Mouse (Mus musculus): ENCODE results near the gene Thsd4. TPM values are rescaled to one million over a fixed set of nuclear protein-coding genes. Genes with fewer than 3 reads are reported as not detected.

Thsd4 gene
- polyA plus RNA-seq, 1 experiment, result 1.9 TPM

- TF ChIP-seq POLR2A (IDR thresholded peaks at IDR 0.05; ENCODE audit: insufficient read depth, low read length) (no peak), CTCF (IDR thresholded peaks at IDR 0.05; ENCODE audit: low read depth, low read length) (no peak), EP300 (IDR thresholded peaks at IDR 0.05; ENCODE audit: insufficient read depth, low read depth, low read length) (no peak)
- Histone ChIP-seq H3K27ac (ENCODE audit: insufficient read depth, low read length) (no peak overlapping the region), H3K4me1 (ENCODE audit: control insufficient read depth, insufficient read depth, low read length) (no peaks in the 10 kb centered on the region), H3K27me3 (ENCODE audit: control insufficient read depth, insufficient read depth, low read length, poor library complexity, severe bottlenecking) (no peaks in the 10 kb centered on the region), H3K9ac (ENCODE audit: low read depth, poor library complexity, severe bottlenecking) (no peak overlapping the region), H3K4me3 (ENCODE audit: low read depth, low read length) (no peak overlapping the region), H3K9me3 (replicated peaks; ENCODE audit: control insufficient read depth, insufficient read depth, low read length, poor library complexity, severe bottlenecking) (no peaks in the 10 kb centered on the region), H3K36me3 (ENCODE audit: control insufficient read depth, insufficient read depth, low read length, poor library complexity, severe bottlenecking) (no peaks in the 10 kb centered on the region)
Measured at GRCm38 (mm10) chr9:60430017-60430416, 91.8 kb downstream of the Thsd4 start.

DNA sequence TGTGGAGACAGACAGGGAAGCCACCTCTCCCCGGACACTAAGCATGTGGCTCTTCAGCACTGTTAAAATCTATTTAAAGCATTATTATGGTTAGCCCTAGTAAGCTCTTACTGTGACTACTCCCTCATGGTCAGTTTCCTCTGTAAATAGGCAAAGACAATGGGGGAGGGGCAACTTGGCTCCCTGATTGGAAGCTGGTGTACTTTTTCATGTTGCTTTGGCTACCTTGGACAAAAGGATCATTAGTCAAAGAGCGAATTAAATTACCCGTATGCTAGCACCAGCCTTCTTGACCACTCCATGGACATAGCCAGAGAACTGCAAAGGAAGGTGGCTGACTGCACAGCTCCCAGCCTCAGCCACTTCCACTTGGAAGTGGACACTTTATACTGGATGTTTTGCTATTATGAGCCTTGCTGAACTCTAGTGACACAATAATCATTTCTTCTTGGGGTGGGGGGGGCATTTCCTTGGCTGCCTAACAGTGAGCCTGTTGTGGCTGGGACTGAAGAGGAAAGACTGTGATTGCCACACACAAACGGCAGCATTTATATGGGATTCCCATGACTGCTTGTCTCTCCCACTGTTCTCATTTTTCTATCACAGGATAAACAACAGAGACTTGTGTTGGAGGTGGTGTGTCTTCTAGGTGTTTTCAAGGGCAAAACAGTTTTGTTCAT, 107.6 kb downstream of the Thsd4 start:
- Histone ChIP-seq H3K9me3 (replicated peaks; ENCODE audit: control insufficient read depth, insufficient read depth, low read length, poor library complexity, severe bottlenecking) (no peaks in the 10 kb centered on the region), H3K4me1 (ENCODE audit: control insufficient read depth, insufficient read depth, low read length) (no peaks in the 10 kb centered on the region), H3K27me3 (ENCODE audit: control insufficient read depth, insufficient read depth, low read length, poor library complexity, severe bottlenecking) (no peaks in the 10 kb centered on the region), H3K9ac (ENCODE audit: low read depth, poor library complexity, severe bottlenecking) (no peak overlapping the region), H3K4me3 (ENCODE audit: low read depth, low read length) (no peak overlapping the region), H3K27ac (ENCODE audit: insufficient read depth, low read length) (no peak overlapping the region), H3K36me3 (ENCODE audit: control insufficient read depth, insufficient read depth, low read length, poor library complexity, severe bottlenecking) (no peaks in the 10 kb centered on the region)
- TF ChIP-seq POLR2A (IDR thresholded peaks at IDR 0.05; ENCODE audit: insufficient read depth, low read length), result no peak
- no peak for TF ChIP-seq CTCF (IDR thresholded peaks at IDR 0.05; ENCODE audit: low read depth, low read length)
- no peak for TF ChIP-seq EP300 (IDR thresholded peaks at IDR 0.05; ENCODE audit: insufficient read depth, low read depth, low read length)

- no peak for TF ChIP-seq EP300 (IDR thresholded peaks at IDR 0.05; ENCODE audit: insufficient read depth, low read depth, low read length)
- TF ChIP-seq CTCF (IDR thresholded peaks at IDR 0.05; ENCODE audit: low read depth, low read length), result no peak
- TF ChIP-seq POLR2A (IDR thresholded peaks at IDR 0.05; ENCODE audit: insufficient read depth, low read length), result no peak
- no peaks in the 10 kb centered on the region for H3K4me1 ChIP-seq (ENCODE audit: control insufficient read depth, insufficient read depth, low read length)
- H3K27ac ChIP-seq (ENCODE audit: insufficient read depth, low read length), result no peak overlapping the region
- no peak overlapping the region for H3K9ac ChIP-seq (ENCODE audit: low read depth, poor library complexity, severe bottlenecking)
- no peaks in the 10 kb centered on the region for H3K27me3 ChIP-seq (ENCODE audit: control insufficient read depth, insufficient read depth, low read length, poor library complexity, severe bottlenecking)
- H3K36me3 ChIP-seq (ENCODE audit: control insufficient read depth, insufficient read depth, low read length, poor library complexity, severe bottlenecking), result no peaks in the 10 kb centered on the region
- no peak overlapping the region for H3K4me3 ChIP-seq (ENCODE audit: low read depth, low read length)
- no peaks in the 10 kb centered on the region for H3K9me3 ChIP-seq (replicated peaks; ENCODE audit: control insufficient read depth, insufficient read depth, low read length, poor library complexity, severe bottlenecking)
Measured at GRCm38 (mm10) chr9:60410872-60411635, 110.8 kb downstream of the Thsd4 start.

- Histone ChIP-seq H3K4me3 (ENCODE audit: low read depth, low read length) (no peak overlapping the region), H3K27ac (ENCODE audit: insufficient read depth, low read length) (no peak overlapping the region), H3K9ac (ENCODE audit: low read depth, poor library complexity, severe bottlenecking) (no peak overlapping the region), H3K4me1 (ENCODE audit: control insufficient read depth, insufficient read depth, low read length) (no peaks in the 10 kb centered on the region), H3K27me3 (ENCODE audit: control insufficient read depth, insufficient read depth, low read length, poor library complexity, severe bottlenecking) (no peaks in the 10 kb centered on the region), H3K9me3 (replicated peaks; ENCODE audit: control insufficient read depth, insufficient read depth, low read length, poor library complexity, severe bottlenecking) (no peaks in the 10 kb centered on the region), H3K36me3 (ENCODE audit: control insufficient read depth, insufficient read depth, low read length, poor library complexity, severe bottlenecking) (no peaks in the 10 kb centered on the region)
- TF ChIP-seq CTCF (IDR thresholded peaks at IDR 0.05; ENCODE audit: low read depth, low read length) (no peak), POLR2A (IDR thresholded peaks at IDR 0.05; ENCODE audit: insufficient read depth, low read length) (no peak), EP300 (IDR thresholded peaks at IDR 0.05; ENCODE audit: insufficient read depth, low read depth, low read length) (no peak)
Measured at GRCm38 (mm10) chr9:60407374-60407773, 114.5 kb downstream of the Thsd4 start.

DNA sequence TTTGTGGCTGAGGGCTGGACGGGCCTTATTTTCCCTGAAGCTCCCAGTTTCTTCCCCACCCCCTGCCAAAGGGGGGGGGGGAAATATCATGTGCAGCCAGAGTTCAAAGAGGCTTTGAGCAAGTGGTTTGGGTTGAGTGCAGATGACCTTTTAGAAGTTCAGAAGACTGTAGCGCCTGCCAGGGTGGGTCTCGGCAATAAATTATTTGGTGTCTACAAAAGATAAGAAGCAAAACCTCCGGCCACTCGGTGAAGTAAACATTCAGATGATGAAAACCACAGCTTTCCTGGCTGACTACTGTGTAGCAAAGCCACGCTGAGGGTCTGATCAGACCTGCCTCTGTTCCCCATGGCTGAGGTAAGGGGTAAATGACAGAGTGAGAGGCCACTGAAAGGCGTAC, 116.1 kb downstream of the Thsd4 start:
- Histone ChIP-seq H3K4me3 (ENCODE audit: low read depth, low read length) (no peak overlapping the region), H3K27ac (ENCODE audit: insufficient read depth, low read length) (no peak overlapping the region), H3K9ac (ENCODE audit: low read depth, poor library complexity, severe bottlenecking) (no peak overlapping the region), H3K27me3 (ENCODE audit: control insufficient read depth, insufficient read depth, low read length, poor library complexity, severe bottlenecking) (no peaks in the 10 kb centered on the region), H3K9me3 (replicated peaks; ENCODE audit: control insufficient read depth, insufficient read depth, low read length, poor library complexity, severe bottlenecking) (no peaks in the 10 kb centered on the region), H3K4me1 (ENCODE audit: control insufficient read depth, insufficient read depth, low read length) (no peaks in the 10 kb centered on the region), H3K36me3 (ENCODE audit: control insufficient read depth, insufficient read depth, low read length, poor library complexity, severe bottlenecking) (no peaks in the 10 kb centered on the region)
- no peak for TF ChIP-seq CTCF (IDR thresholded peaks at IDR 0.05; ENCODE audit: low read depth, low read length)
- TF ChIP-seq EP300 (IDR thresholded peaks at IDR 0.05; ENCODE audit: insufficient read depth, low read depth, low read length), result no peak
- no peak for TF ChIP-seq POLR2A (IDR thresholded peaks at IDR 0.05; ENCODE audit: insufficient read depth, low read length)

GRCm38 (mm10) chr9:60402681-60403080, 119.2 kb downstream of the Thsd4 start:
- TF ChIP-seq POLR2A (IDR thresholded peaks at IDR 0.05; ENCODE audit: insufficient read depth, low read length), result no peak
- TF ChIP-seq EP300 (IDR thresholded peaks at IDR 0.05; ENCODE audit: insufficient read depth, low read depth, low read length), result no peak
- TF ChIP-seq CTCF (IDR thresholded peaks at IDR 0.05; ENCODE audit: low read depth, low read length), result no peak
- H3K27me3 ChIP-seq (ENCODE audit: control insufficient read depth, insufficient read depth, low read length, poor library complexity, severe bottlenecking), result no peaks in the 10 kb centered on the region
- no peaks in the 10 kb centered on the region for H3K9me3 ChIP-seq (replicated peaks; ENCODE audit: control insufficient read depth, insufficient read depth, low read length, poor library complexity, severe bottlenecking)
- no peak overlapping the region for H3K27ac ChIP-seq (ENCODE audit: insufficient read depth, low read length)
- no peaks in the 10 kb centered on the region for H3K4me1 ChIP-seq (ENCODE audit: control insufficient read depth, insufficient read depth, low read length)
- no peak overlapping the region for H3K4me3 ChIP-seq (ENCODE audit: low read depth, low read length)
- H3K36me3 ChIP-seq (ENCODE audit: control insufficient read depth, insufficient read depth, low read length, poor library complexity, severe bottlenecking), result no peaks in the 10 kb centered on the region
- no peak overlapping the region for H3K9ac ChIP-seq (ENCODE audit: low read depth, poor library complexity, severe bottlenecking)
